Mouse (Mus musculus): Measurements from ENCODE around the gene Bbof1. TPM values are rescaled to one million over a fixed set of nuclear protein-coding genes. Genes with fewer than 3 reads are reported as not detected.
A peak's percentile ranks its signal among the peaks of the same experiment; 100 is the strongest.

Gene Bbof1
- polyA plus RNA-seq, 1 experiment from 2014 or later, result 1.0 TPM

GRCm38 (mm10) chr12:84462856-84463255 is 54.0 kb downstream of the Bbof1 start:
- Histone ChIP-seq H3K4me1 (replicated peaks; ENCODE audit: control insufficient read depth, insufficient read depth, low read length) (no peaks in the 10 kb centered on the region), H3K9ac (ENCODE audit: low read depth, low read length) (no peak overlapping the region), H3K36me3 (ENCODE audit: control insufficient read depth, insufficient read depth, low read length) (peaks cover 21% of the 10 kb centered on the region), H3K9me3 (ENCODE audit: control insufficient read depth, low read length) (peaks cover 2% of the 10 kb centered on the region; the same call in 1 of the 2 replicates), H3K27me3 (replicated peaks; ENCODE audit: control insufficient read depth, insufficient read depth, low read length) (no peaks in the 10 kb centered on the region), H3K4me2 (no peak overlapping the region), H3K4me3 (ENCODE audit: low read depth, low read length) (no peak overlapping the region), H3K27ac (ENCODE audit: low read depth, low read length) (no peak overlapping the region)
- WGBS, result 85% methylated on average over 3 of the region's 3 CpGs
- ATAC-seq (replicated peaks; ENCODE audit: low FRiP score) (no peak), DNase-seq (ENCODE audit: low spot score) (no peak)

- Histone ChIP-seq H3K36me3 (ENCODE audit: control insufficient read depth, insufficient read depth, low read length) (no peaks in the 10 kb centered on the region), H3K4me3 (ENCODE audit: low read depth, low read length) (no peak overlapping the region), H3K4me2 (no peak overlapping the region)
Observed at GRCm38 (mm10) chr12:84468701-84469100, 59.8 kb downstream of the Bbof1 start.

GRCm38 (mm10) chr12:84478937-84479336 is 70.1 kb downstream of the Bbof1 start:
- no peak for ATAC-seq (replicated peaks; ENCODE audit: low FRiP score)

More at GRCm38 (mm10) chr12:84468701-84469100, 59.8 kb downstream of the Bbof1 start:
- Histone ChIP-seq H3K9ac (ENCODE audit: low read depth, low read length) (no peak overlapping the region), H3K9me3 (ENCODE audit: control insufficient read depth, low read length) (no peaks in the 10 kb centered on the region), H3K4me1 (replicated peaks; ENCODE audit: control insufficient read depth, insufficient read depth, low read length) (no peaks in the 10 kb centered on the region), H3K27ac (ENCODE audit: low read depth, low read length) (no peak overlapping the region), H3K27me3 (replicated peaks; ENCODE audit: control insufficient read depth, insufficient read depth, low read length) (no peaks in the 10 kb centered on the region)
- DNase-seq (ENCODE audit: low spot score), result no peak
- 0% methylated on average over 1 of the region's 1 CpGs for WGBS
- ATAC-seq (replicated peaks; ENCODE audit: low FRiP score), result no peak

GRCm38 (mm10) chr12:84481251-84481650 is 72.4 kb downstream of the Bbof1 start:
- H3K4me1 ChIP-seq (replicated peaks; ENCODE audit: control insufficient read depth, insufficient read depth, low read length), result no peaks in the 10 kb centered on the region; the same call in 1 of the 2 replicates
- ATAC-seq (replicated peaks; ENCODE audit: low FRiP score), result no peak
- no peak overlapping the region for H3K4me2 ChIP-seq
- no peak overlapping the region for H3K9ac ChIP-seq (ENCODE audit: low read depth, low read length)
- no peaks in the 10 kb centered on the region for H3K27me3 ChIP-seq (replicated peaks; ENCODE audit: control insufficient read depth, insufficient read depth, low read length)
- no peak for DNase-seq (ENCODE audit: low spot score)
- WGBS, result 60% methylated on average over 2 of the region's 2 CpGs
- no peaks in the 10 kb centered on the region for H3K9me3 ChIP-seq (ENCODE audit: control insufficient read depth, low read length)
- no peaks in the 10 kb centered on the region for H3K36me3 ChIP-seq (ENCODE audit: control insufficient read depth, insufficient read depth, low read length)
- H3K27ac ChIP-seq (ENCODE audit: low read depth, low read length), result no peak overlapping the region
- no peak overlapping the region for H3K4me3 ChIP-seq (ENCODE audit: low read depth, low read length)

More at GRCm38 (mm10) chr12:84478937-84479336, 70.1 kb downstream of the Bbof1 start:
- Histone ChIP-seq H3K4me3 (ENCODE audit: low read depth, low read length) (no peak overlapping the region), H3K27me3 (replicated peaks; ENCODE audit: control insufficient read depth, insufficient read depth, low read length) (no peaks in the 10 kb centered on the region), H3K4me1 (replicated peaks; ENCODE audit: control insufficient read depth, insufficient read depth, low read length) (no peaks in the 10 kb centered on the region; the same call in 1 of the 2 replicates), H3K36me3 (ENCODE audit: control insufficient read depth, insufficient read depth, low read length) (no peaks in the 10 kb centered on the region), H3K27ac (ENCODE audit: low read depth, low read length) (no peak overlapping the region), H3K4me2 (no peak overlapping the region), H3K9me3 (ENCODE audit: control insufficient read depth, low read length) (no peaks in the 10 kb centered on the region), H3K9ac (ENCODE audit: low read depth, low read length) (no peak overlapping the region)
- WGBS, result 86% methylated on average over 7 of the region's 7 CpGs
- no peak for DNase-seq (ENCODE audit: low spot score)

- H3K27ac ChIP-seq (ENCODE audit: low read depth, low read length), result no peak overlapping the region
- no peak overlapping the region for H3K4me2 ChIP-seq
- 82% methylated on average over 14 of the region's 14 CpGs for WGBS
- DNase-seq (ENCODE audit: low spot score), result no peak
- no peak overlapping the region for H3K9ac ChIP-seq (ENCODE audit: low read depth, low read length)
- no peaks in the 10 kb centered on the region for H3K27me3 ChIP-seq (replicated peaks; ENCODE audit: control insufficient read depth, insufficient read depth, low read length)
- peaks cover 4% of the 10 kb centered on the region; the same call in 1 of the 2 replicates for H3K4me1 ChIP-seq (replicated peaks; ENCODE audit: control insufficient read depth, insufficient read depth, low read length)
- no peaks in the 10 kb centered on the region for H3K9me3 ChIP-seq (ENCODE audit: control insufficient read depth, low read length)
- no peaks in the 10 kb centered on the region for H3K36me3 ChIP-seq (ENCODE audit: control insufficient read depth, insufficient read depth, low read length)
- peak; percentile 31 for ATAC-seq (replicated peaks; ENCODE audit: low FRiP score)
- H3K4me3 ChIP-seq (ENCODE audit: low read depth, low read length), result no peak overlapping the region
Observed at GRCm38 (mm10) chr12:84482778-84483585, 74.1 kb downstream of the Bbof1 start.

- DNase-seq (ENCODE audit: low spot score) (no peak), ATAC-seq (replicated peaks; ENCODE audit: low FRiP score) (no peak)
- Histone ChIP-seq H3K9me3 (ENCODE audit: control insufficient read depth, low read length) (no peaks in the 10 kb centered on the region), H3K27me3 (replicated peaks; ENCODE audit: control insufficient read depth, insufficient read depth, low read length) (no peaks in the 10 kb centered on the region), H3K4me2 (no peak overlapping the region), H3K4me3 (ENCODE audit: low read depth, low read length) (no peak overlapping the region), H3K27ac (ENCODE audit: low read depth, low read length) (no peak overlapping the region), H3K4me1 (replicated peaks; ENCODE audit: control insufficient read depth, insufficient read depth, low read length) (peaks cover 4% of the 10 kb centered on the region; the same call in 1 of the 2 replicates), H3K36me3 (ENCODE audit: control insufficient read depth, insufficient read depth, low read length) (no peaks in the 10 kb centered on the region), H3K9ac (ENCODE audit: low read depth, low read length) (no peak overlapping the region)
- WGBS, result 46% methylated on average over 8 of the region's 8 CpGs
Observed at GRCm38 (mm10) chr12:84487324-84488056, 78.6 kb downstream of the Bbof1 start.

Other genes with a start within 250 kb of the Bbof1 start
- gene Elmsan1, start 190.2 kb upstream of the Bbof1 start, polyA plus RNA-seq (2014; fragmentation: Nextera tagmentation; extraction: Ambion mirVana), result 12.6 and 13.4 TPM in 2 replicates
- gene Ptgr2, start 123.8 kb upstream of the Bbof1 start, polyA plus RNA-seq (2014; fragmentation: Nextera tagmentation; extraction: Ambion mirVana), result 39.5 and 51.2 TPM in 2 replicates
- 78.1 and 79.5 TPM in 2 replicates for gene Zfp410, start 92.2 kb upstream of the Bbof1 start, polyA plus RNA-seq (2014; fragmentation: Nextera tagmentation; extraction: Ambion mirVana)
- gene Coq6, start 47.4 kb upstream of the Bbof1 start, polyA plus RNA-seq (2014; fragmentation: Nextera tagmentation; extraction: Ambion mirVana), result 43.6 and 51.7 TPM in 2 replicates
- gene Fam161b, start 47.2 kb upstream of the Bbof1 start, polyA plus RNA-seq (2014; fragmentation: Nextera tagmentation; extraction: Ambion mirVana), result 4.7 and 4.9 TPM in 2 replicates
- 14.0 and 14.1 TPM in 2 replicates for gene Entpd5, start within 50 bp of the Bbof1 start, polyA plus RNA-seq (2014; fragmentation: Nextera tagmentation; extraction: Ambion mirVana)
- 20.9 and 25.6 TPM in 2 replicates for gene Rnf113a2, start 8.1 kb downstream of the Bbof1 start, polyA plus RNA-seq (2014; fragmentation: Nextera tagmentation; extraction: Ambion mirVana)
- 21.5 and 25.7 TPM in 2 replicates for gene Aldh6a1, start 41.9 kb downstream of the Bbof1 start, polyA plus RNA-seq (2014; fragmentation: Nextera tagmentation; extraction: Ambion mirVana)
- 20.2 and 21.7 TPM in 2 replicates for gene Lin52, start 42.4 kb downstream of the Bbof1 start, polyA plus RNA-seq (2014; fragmentation: Nextera tagmentation; extraction: Ambion mirVana)
- not detected in 2 replicates for gene Vsx2, start 160.7 kb downstream of the Bbof1 start, polyA plus RNA-seq (2014; fragmentation: Nextera tagmentation; extraction: Ambion mirVana)
- gene Abcd4, start 208.3 kb downstream of the Bbof1 start, polyA plus RNA-seq (2014; fragmentation: Nextera tagmentation; extraction: Ambion mirVana), result 8.2 and 9.5 TPM in 2 replicates
- gene Vrtn, start 231.9 kb downstream of the Bbof1 start, polyA plus RNA-seq (2014; fragmentation: Nextera tagmentation; extraction: Ambion mirVana), result not detected in 2 replicates

Measured in liver, embryonic 11.5 days (tissue).